Mouse (Mus musculus) heart, adult 18-20 months (tissue): Measurements from ENCODE around the gene Acp6. TPM values are rescaled to one million over a fixed set of nuclear protein-coding genes. Genes with fewer than 3 reads are reported as not detected.

Source experiments
- DNase-seq, 2 experiments: peaks; one replicate each; pipeline ENCODE4 v3.0.0; 2021 to 2022; ENCODE audit warnings: mixed read lengths in 1 of 2
- total RNA-seq, 2 experiments: library from RNA; stranded (reverse); gene quantifications; 2 replicates each; pipeline ENCODE4 v1.2.3; 2021

Acp6 gene
- total RNA-seq, 2 experiments from 2014 or later = 30.7 to 31.3 TPM

GRCm38 (mm10) chr3:97185098-97185860 lies 26.7 kb downstream of the Acp6 start:
- DNase-seq = peak; percentile 60 to 75

- no peak for DNase-seq
These were observed 38.0 kb downstream of the Acp6 start for GRCm38 (mm10) chr3:97196571-97196970.

DNA sequence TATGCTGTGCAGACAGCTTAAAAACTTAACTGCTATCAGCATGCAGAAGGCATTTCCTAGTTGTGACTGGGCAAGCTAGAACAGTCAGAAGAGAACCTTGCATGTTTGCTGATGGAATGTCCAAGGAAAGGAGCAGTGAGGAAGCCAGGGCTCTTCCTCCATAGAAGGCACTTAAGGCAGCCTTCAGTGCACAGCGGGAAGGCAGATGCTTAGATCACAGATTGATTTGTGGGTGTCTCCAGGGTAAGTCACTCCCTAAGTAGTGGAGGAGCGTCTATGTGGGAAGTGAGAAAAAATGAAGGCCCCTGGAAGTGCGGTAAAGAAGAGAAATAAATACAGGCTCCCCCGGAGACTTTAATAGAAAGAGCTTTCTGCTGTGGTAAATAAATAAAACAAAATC lies 40.7 kb downstream of the Acp6 start:
- DNase-seq = no peak

GRCm38 (mm10) chr3:97201943-97202342 lies 43.4 kb downstream of the Acp6 start:
- peak; percentile 70 to 83 for DNase-seq

DNA sequence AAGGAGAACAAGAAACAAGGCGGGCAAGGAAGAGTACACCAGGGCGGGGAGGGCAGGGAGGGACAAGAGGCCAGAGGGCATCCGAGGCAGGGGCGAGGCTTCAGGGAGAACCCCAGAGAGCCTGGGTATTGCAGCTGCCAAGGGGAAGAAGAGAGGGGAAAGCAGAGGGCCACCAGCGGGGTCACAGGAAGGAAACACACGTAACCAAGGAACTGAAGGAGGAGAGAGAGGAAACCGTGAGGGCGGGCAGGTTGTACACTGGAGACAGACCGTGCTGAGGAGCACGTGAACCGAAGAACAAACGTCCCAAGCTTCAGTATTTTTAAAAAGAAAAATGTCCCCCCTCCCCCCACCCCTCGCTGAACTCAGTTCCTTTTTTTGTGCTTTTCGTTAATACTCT lies 45.3 kb downstream of the Acp6 start:
- DNase-seq = peak in 1 of 2 experiments; percentile 53

GRCm38 (mm10) chr3:97206521-97206920 lies 47.9 kb downstream of the Acp6 start:
- DNase-seq = no peak

DNA sequence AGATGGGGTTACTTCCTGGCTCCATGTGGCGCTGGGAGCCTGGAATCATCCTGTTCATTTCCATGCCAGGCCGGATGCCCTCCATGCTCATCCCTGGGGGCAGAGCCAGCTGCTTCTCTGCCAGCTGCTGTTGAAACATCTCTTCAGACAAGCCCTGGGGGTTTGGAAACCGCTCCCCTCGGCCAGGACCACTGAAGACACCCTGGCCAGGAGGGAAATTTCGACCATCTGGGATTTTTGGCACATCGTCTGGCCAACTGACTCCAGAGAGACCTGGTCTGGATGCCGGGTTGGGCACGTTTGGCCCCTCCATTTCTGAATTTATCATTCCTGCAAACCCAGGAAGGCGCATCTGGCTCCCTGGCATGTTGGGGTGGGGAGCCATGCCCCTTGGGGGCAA lies 50.8 kb downstream of the Acp6 start:
- DNase-seq = no peak

DNA sequence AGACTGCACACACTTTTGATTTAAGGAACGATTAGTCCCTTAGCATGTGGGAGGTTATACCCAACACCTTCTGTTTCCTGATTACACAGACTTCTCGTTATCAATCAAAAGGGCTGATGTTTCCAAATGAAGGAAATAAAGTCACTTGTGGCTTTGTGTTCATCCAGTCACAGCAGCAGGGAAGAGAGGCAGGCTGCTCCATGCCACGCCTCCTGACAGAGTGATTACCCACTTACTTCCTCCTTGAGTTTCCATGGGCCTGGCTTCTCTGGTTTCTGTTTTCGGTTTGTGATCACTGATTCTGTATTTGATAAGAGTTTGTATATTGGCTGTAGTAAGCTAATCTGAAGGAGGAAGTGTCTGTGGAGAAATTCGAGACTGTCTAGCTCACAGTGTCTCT lies 52.6 kb downstream of the Acp6 start:
- DNase-seq = peak in 1 of 2 experiments; percentile 40

DNA sequence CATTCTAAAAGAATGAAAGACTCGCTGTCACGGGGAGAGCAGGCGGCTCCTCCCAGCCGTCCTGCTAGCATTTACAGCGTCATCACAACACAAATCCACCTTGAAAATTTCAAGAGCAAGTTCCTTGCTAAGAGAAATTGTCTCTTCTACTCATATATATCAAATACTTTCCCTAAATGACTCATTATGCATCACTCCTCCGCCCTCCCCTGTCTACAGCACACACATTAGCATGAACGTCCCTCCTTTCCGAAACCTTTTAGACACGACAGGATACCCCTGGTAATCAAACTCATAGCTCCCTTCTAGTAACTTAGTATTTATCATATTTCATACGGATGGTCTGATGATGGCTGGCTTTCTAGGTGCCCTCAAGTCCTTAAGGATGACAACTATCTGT lies 55.3 kb downstream of the Acp6 start:
- DNase-seq = no peak

DNA sequence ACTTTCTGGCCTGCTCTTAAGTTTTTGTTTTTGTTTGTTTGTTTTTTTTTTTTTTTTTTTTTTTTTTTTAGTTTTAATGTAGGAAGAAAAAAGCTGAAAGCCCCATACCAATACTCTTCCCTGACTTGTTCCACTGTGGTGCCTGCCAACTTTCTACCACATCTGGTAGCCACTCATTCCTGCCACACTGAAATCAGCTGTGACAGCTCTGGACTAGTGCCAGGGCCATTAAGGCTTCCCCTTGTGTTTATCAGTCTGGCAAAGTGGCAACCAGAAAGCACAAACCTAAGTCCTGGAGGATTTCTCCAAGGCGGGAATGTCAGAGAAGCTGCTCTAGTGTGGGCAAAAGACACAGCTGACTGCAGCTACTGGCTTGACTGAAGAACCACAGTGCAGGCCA lies 55.9 kb downstream of the Acp6 start:
- DNase-seq = peak; percentile 60 to 67

- no peak for DNase-seq
These were observed 56.9 kb downstream of the Acp6 start for GRCm38 (mm10) chr3:97215526-97215925.

DNA sequence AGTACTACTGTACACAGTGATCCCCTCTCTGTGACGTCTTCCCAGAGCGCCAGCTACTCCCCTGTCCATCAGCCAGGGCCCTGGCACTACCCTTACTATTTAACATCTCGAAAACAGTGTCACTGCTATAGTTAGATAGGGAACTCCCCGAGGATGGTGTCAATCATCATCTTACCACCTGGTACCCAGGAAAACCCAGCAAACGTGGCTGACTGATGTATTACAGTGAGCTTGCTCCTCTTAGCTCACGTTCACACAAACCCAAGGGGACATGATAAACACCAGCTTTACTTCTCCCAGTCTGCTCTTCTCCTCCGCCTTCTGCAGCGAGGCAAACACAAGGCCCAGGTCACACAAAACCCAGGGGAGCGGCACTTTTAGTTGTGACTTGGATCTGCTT lies 64.7 kb downstream of the Acp6 start:
- no peak for DNase-seq

DNA sequence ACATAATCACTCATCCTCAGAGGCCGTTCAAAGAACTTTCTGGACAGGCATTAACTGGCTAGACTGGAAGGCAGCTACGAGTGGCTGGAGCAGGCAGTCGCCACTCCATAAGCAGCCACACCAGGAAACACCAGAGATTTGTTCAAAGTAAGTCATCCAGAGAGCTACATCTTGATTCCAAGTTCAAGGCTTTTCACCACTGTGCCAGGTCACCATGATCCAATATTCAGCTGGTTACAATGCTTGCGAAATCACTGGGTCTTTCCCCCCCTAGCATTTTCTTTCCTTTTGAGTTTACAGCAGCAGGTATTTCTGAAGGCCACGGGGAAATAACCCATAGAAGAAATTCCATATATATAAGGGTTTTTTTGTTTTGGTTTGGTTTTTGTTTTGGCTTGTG lies 66.7 kb downstream of the Acp6 start:
- DNase-seq = no peak

DNA sequence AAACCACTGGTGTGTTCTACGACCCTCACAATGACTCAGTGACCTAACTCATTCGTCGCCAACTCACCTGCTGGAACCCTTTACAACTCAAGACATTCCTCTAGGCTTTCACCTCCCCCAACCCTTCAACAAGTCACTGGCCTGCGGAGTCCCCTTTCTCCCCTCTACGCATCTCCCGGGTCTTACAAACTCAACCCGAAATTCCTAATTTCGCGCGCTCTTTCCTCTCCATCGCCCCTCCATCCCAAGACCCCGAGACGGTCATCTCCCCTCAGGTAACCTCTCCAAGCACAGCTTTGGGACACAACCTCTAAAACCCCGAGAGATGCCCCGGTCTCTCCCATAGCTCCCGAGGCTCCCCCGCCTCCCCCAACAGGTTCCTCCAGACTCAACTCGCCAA lies 68.1 kb downstream of the Acp6 start:
- no peak for DNase-seq

Other genes starting within 250 kb of the Acp6 start
- not detected for gene Gja8, start 232.8 kb upstream of the Acp6 start, total RNA-seq
- 10 to 100 TPM; 14.2 to 17.9 TPM for gene Bcl9, start 139.1 kb downstream of the Acp6 start, total RNA-seq